Mouse (Mus musculus) liver, postnatal 0 days (tissue): ENCODE measurements at regions not wholly inside any gene's neighbourhood (a gene's known extent, or its start where the extent isn't known, plus 50 kb on each side); places are given as distances from the start of the nearest gene placed in this dataset.
"Not testable (repeated sequence)": the region's sequence is repeated elsewhere in the genome, so short reads cannot be mapped to it uniquely, and the experiment has no call there.

Experiments
- ATAC-seq: fragments of 200-750 bp; cut with Nextera tagmentation; 2 replicates; pipeline ENCODE4 v1.8.0; 2017; ENCODE audit warnings: mild to moderate bottlenecking, moderate library complexity
- DNase-seq: peaks from one replicate; pipeline ENCODE4 v3.0.0-alpha.2; 2016
- H3K27ac ChIP-seq: fragments of 300-500 bp; sonication (generic); 2 replicates; pipeline ENCODE4 v1.5.1; 2014; ENCODE audit warnings: antibody characterized with exemption, moderate library complexity, mild to moderate bottlenecking, low read depth
- H3K27me3 ChIP-seq: fragments of 300-500 bp; sonication (generic); 2 replicates; pipeline ENCODE4 v1.6.1; 2014; ENCODE audit warnings: low read length, control low read depth, mixed read lengths; ENCODE audit not compliant: insufficient read depth
- H3K36me3 ChIP-seq: fragments of 300-500 bp; sonication (generic); replicated peaks from 2 replicates; pipeline ENCODE4 v1.6.1; 2014; ENCODE audit warnings: mild to moderate bottlenecking, control low read depth, low read length, moderate library complexity, mixed read lengths; ENCODE audit not compliant: insufficient read depth
- H3K4me1 ChIP-seq: fragments of 300-500 bp; sonication (generic); 2 replicates; pipeline ENCODE4 v1.6.1; 2014; ENCODE audit warnings: antibody characterized with exemption, mild to moderate bottlenecking, control low read depth; ENCODE audit not compliant: insufficient read depth
- H3K4me2 ChIP-seq: fragments of 300-500 bp; sonication (generic); 2 replicates; pipeline ENCODE4 v1.6.1; 2014; ENCODE audit warnings: low read depth, mild to moderate bottlenecking, low read length, moderate library complexity, mixed read lengths
- H3K4me3 ChIP-seq: fragments of 300-500 bp; sonication (generic); 2 replicates; pipeline ENCODE4 v1.5.1; 2014; ENCODE audit warnings: low read depth, low read length
- H3K9ac ChIP-seq: fragments of 300-500 bp; sonication (generic); replicated peaks from 2 replicates; pipeline ENCODE4 v1.6.1; 2014; ENCODE audit warnings: mild to moderate bottlenecking, moderate library complexity
- H3K9me3 ChIP-seq: fragments of 300-500 bp; sonication (generic); 2 replicates; pipeline ENCODE4 v1.6.1; 2016; ENCODE audit warnings: mild to moderate bottlenecking, control low read depth, low read length, mixed read lengths
- CTCF ChIP-seq: sonication (generic); IDR thresholded peaks from 2 replicates; pipeline ENCODE4 v1.5.1; 2016; ENCODE audit warnings: antibody characterized with exemption, low read depth
- EP300 ChIP-seq: IDR thresholded peaks from 2 replicates; pipeline ENCODE4 v1.6.1; 2016; ENCODE audit warnings: antibody characterized with exemption, low read depth, mild to moderate bottlenecking
- WGBS: fragments of 180-500 bp; shearing (Covaris S2); extraction: QIAGEN DNeasy Blood & Tissue Kit; methylation state at CpG from one replicate; pipeline ENCODE4 v1.1.7; 2014; ENCODE audit not compliant: insufficient replicate concordance; 5-methylcytosine and 5-hydroxymethylcytosine counted together

GRCm38 (mm10) chr4:49958275-49958674, 112.7 kb upstream of the Grin3a start:
- Histone ChIP-seq H3K9me3 (no peaks in the 10 kb centered on the region), H3K4me1 (no peaks in the 10 kb centered on the region), H3K27ac (no peak overlapping the region), H3K36me3 (no peaks in the 10 kb centered on the region), H3K9ac (no peak overlapping the region), H3K4me2 (no peak overlapping the region), H3K27me3 (no peaks in the 10 kb centered on the region), H3K4me3 (no peak overlapping the region)
- TF ChIP-seq CTCF = peak; percentile 42
- no peak for TF ChIP-seq EP300
- 22% methylated on average over 2 of the region's 2 CpGs for WGBS
- ATAC-seq (no peak), DNase-seq (no peak)

DNA sequence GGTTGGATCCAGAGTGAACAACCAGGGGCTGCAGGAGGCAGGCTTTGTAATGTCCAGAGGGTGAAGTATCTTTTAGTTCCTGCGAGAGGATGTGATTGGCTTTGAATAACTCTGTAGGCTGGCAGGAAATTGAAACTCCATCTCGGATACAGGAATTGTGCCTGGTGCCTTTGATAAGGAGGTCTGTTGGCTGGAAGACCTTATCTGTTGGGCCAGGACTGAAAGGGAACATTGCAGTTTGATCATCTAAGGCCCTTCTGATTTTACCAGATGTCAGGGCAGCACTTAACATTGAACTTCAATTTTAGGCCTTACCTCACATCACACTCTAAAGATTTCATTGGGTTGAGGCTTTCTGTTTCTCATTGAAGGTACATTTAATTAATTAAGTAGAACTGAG, 111.3 kb upstream of the Grin3a start:
- no peak overlapping the region for H3K9ac ChIP-seq
- ATAC-seq (no peak), DNase-seq (no peak)
- H3K36me3 ChIP-seq = no peaks in the 10 kb centered on the region
- no peak overlapping the region for H3K4me2 ChIP-seq
- no peaks in the 10 kb centered on the region for H3K27me3 ChIP-seq
- H3K27ac ChIP-seq = no peak overlapping the region
- 35% methylated on average over 2 of the region's 2 CpGs for WGBS
- H3K9me3 ChIP-seq = no peaks in the 10 kb centered on the region
- no peaks in the 10 kb centered on the region for H3K4me1 ChIP-seq
- TF ChIP-seq EP300 (no peak; the same call in 1 of the 2 replicates), CTCF (no peak)
- no peak overlapping the region for H3K4me3 ChIP-seq

DNA sequence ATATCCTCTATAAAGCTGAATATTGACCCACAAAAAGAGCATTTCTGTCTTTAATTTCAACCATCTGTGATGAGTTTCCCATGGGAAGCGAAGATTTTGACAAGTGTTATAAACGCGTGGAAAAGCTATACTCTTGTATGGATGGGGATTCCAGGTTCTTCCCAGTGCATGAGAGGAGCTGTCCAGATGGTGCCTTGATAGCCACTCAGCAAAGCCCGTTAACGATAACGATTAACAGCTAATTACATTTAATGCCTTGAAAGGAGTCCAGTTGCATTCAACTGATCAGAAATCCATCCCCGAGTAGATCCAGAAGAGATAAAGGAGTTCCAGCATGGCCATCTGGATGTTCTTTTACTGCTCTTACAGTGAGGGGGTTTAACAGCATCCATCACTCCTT, 100.8 kb upstream of the Grin3a start:
- no peaks in the 10 kb centered on the region for H3K4me1 ChIP-seq
- no peak overlapping the region for H3K4me2 ChIP-seq
- no peak overlapping the region for H3K4me3 ChIP-seq
- no peak overlapping the region for H3K27ac ChIP-seq
- no peaks in the 10 kb centered on the region for H3K27me3 ChIP-seq
- no peaks in the 10 kb centered on the region for H3K36me3 ChIP-seq
- WGBS = 80% methylated on average over 7 of the region's 7 CpGs
- no peaks in the 10 kb centered on the region for H3K9me3 ChIP-seq
- H3K9ac ChIP-seq = no peak overlapping the region
- no peak for TF ChIP-seq CTCF
- TF ChIP-seq EP300 = no peak
- ATAC-seq (no peak), DNase-seq (no peak)

- H3K27me3 ChIP-seq = no peaks in the 10 kb centered on the region
- ATAC-seq (no peak), DNase-seq (no peak)
- no peak overlapping the region for H3K9ac ChIP-seq
- 64% methylated on average over 1 of the region's 1 CpGs for WGBS
- H3K9me3 ChIP-seq = no peaks in the 10 kb centered on the region
- H3K4me1 ChIP-seq = no peaks in the 10 kb centered on the region
- no peak overlapping the region for H3K4me3 ChIP-seq
- TF ChIP-seq EP300 = no peak
- TF ChIP-seq CTCF = no peak
- no peak overlapping the region for H3K4me2 ChIP-seq
- no peak overlapping the region for H3K27ac ChIP-seq
- no peaks in the 10 kb centered on the region for H3K36me3 ChIP-seq
These were observed 91.9 kb upstream of the Grin3a start for GRCm38 (mm10) chr4:49937471-49937870.

- DNase-seq, H3K4me2 ChIP-seq, H3K27ac ChIP-seq, ATAC-seq, H3K4me3 ChIP-seq, H3K9ac ChIP-seq, H3K4me1 ChIP-seq, H3K36me3 ChIP-seq, H3K27me3 ChIP-seq, H3K9me3 ChIP-seq: not testable (repeated sequence)
These were observed 84.1 kb upstream of the Grin3a start for GRCm38 (mm10) chr4:49929636-49930035.

DNA sequence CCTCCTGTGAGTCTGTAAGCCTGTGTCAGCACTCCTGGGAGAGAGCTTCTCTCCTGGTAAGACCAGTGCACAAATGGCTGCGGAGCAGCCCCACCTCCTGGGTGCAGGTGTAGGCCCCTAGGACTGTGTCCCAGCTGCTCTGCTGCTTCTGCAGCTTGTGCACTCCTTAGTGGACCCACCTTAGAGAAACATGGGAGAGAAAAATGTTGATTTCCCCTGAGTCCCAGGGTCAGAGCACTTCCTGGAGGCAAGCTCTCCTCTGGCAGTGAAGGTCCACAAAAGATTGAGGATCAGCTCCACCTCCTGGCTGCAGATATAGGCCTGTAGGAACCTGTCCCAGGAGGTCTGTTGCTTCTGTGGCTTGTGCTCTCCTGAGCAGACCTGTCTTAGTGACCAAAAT, 81.5 kb upstream of the Grin3a start:
- Histone ChIP-seq H3K36me3 (no peaks in the 10 kb centered on the region), H3K4me3 (no peak overlapping the region), H3K4me1 (no peaks in the 10 kb centered on the region), H3K27ac (no peak overlapping the region), H3K9me3 (no peaks in the 10 kb centered on the region), H3K9ac (no peak overlapping the region), H3K4me2 (no peak overlapping the region), H3K27me3 (no peaks in the 10 kb centered on the region)
- ATAC-seq (no peak), DNase-seq (no peak)
- 59% methylated on average over 1 of the region's 1 CpGs for WGBS
- no peak for TF ChIP-seq CTCF
- no peak for TF ChIP-seq EP300

DNA sequence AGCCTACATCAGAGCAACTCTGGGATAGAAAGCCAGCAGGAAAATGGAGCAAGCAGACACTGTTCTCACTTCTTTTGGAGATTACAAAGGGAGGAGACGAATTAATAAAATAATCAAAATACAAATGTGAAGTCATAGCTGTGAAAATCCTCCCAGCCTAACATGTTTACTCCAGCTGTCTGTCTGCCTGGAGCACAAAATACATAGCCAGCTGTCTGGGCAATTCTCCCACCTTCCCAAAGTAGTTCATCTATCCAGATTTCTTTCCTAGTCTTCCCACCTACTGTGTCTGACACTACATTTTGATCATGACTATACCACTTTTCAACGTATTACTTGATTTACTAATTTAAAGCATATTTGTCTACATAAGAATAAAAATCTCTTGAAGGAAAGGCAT, 68.7 kb upstream of the Grin3a start:
- H3K4me1 ChIP-seq = no peaks in the 10 kb centered on the region
- no peak overlapping the region for H3K4me2 ChIP-seq
- H3K27me3 ChIP-seq = no peaks in the 10 kb centered on the region
- no peak for TF ChIP-seq EP300
- TF ChIP-seq CTCF = no peak
- 66% methylated on average over 2 of the region's 2 CpGs for WGBS
- DNase-seq (no peak), ATAC-seq (no peak)
- H3K4me3 ChIP-seq = no peak overlapping the region
- no peak overlapping the region for H3K9ac ChIP-seq
- no peak overlapping the region for H3K27ac ChIP-seq
- no peaks in the 10 kb centered on the region for H3K36me3 ChIP-seq
- H3K9me3 ChIP-seq = no peaks in the 10 kb centered on the region
